Mouse (Mus musculus) spleen, adult 2 months (tissue): ENCODE data around the gene Btg2.

Experiments
- CTCF ChIP-seq: fragments of 200-500 bp; IDR thresholded peaks from 2 replicates; pipeline ENCODE4 v1.5.1; 2011; ENCODE audit warnings: mild to moderate bottlenecking, inconsistent platforms; ENCODE audit not compliant: insufficient read depth, insufficient read length, insufficient replicate concordance; ENCODE audit errors: extremely low read depth
- POLR2A ChIP-seq: fragments of 200-500 bp; IDR thresholded peaks from 2 replicates; pipeline ENCODE4 v1.6.1; 2011; ENCODE audit warnings: low read depth, low read length, inconsistent platforms

GRCm38 (mm10) chr1:134080881-134081450 lies 2.0 kb upstream of the Btg2 start:
- TF ChIP-seq POLR2A (no peak), CTCF (no peak)
